Mouse (Mus musculus): ENCODE data around the gene Eme1.

DNA sequence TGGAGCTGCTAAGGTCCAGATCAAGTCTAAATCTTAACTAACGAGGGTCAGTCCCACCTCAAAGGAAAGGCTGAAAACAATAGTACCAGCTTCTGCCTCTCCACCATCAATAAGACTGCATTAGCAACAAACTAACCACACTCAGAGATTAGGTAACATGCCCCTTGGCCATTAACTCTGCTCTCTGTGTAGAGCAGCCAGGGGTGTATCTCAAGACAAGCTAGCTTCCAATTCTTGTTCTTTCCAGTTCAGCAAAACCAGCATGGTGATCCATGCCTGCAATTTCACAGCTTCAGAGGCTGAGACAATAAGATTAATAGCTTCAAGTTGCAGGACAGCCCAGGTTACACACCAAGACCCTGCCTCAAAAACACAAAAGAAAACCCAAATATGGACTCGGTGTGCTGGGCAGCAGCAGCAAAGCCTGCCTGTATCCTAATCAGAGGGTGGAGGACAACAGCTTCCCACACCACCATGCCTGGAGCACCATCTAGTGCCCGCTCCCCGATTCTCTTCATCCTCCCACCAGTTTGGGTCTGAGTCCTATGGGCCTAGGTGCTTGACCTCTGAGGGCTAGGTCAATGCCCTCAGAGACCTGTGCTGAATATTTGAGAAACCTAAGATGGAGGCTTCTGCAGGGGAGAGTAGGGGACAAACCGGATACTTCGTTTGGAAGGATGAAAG, 55.2 kb downstream of the Eme1 start:
- TF ChIP-seq CTCF (conservative IDR thresholded peaks at IDR 0.05 in 1 of 2, IDR thresholded peaks at IDR 0.05 in 1 of 2; ENCODE audit: low read depth in 2 of 2, low read length in 2 of 2): peak in 1 of 2 experiments; percentile 20; a peak in 1 of 4 replicates
- no peak for TF ChIP-seq POLR2AphosphoS2 (IDR thresholded peaks at IDR 0.05; ENCODE audit: low read depth, low read length)
- no peak for TF ChIP-seq EP300 (IDR thresholded peaks at IDR 0.05; ENCODE audit: low read length)
- TF ChIP-seq TCF12 (IDR thresholded peaks at IDR 0.05; ENCODE audit: low read depth, low read length): no peak
- TF ChIP-seq MAZ (IDR thresholded peaks at IDR 0.05; ENCODE audit: low read depth, low read length): no peak
- no peak for TF ChIP-seq CHD1 (IDR thresholded peaks at IDR 0.05; ENCODE audit: low read depth, low read length)
- no peak for TF ChIP-seq UBTF (IDR thresholded peaks at IDR 0.05; ENCODE audit: low read depth, low read length)
- TF ChIP-seq E2F4 (IDR thresholded peaks at IDR 0.05; ENCODE audit: insufficient replicate concordance, low read depth, low read length): no peak
- no peak for TF ChIP-seq POLR2A (IDR thresholded peaks at IDR 0.05; ENCODE audit: low read depth, low read length)
- no peak for TF ChIP-seq USF1 (IDR thresholded peaks at IDR 0.05; ENCODE audit: low read depth, low read length)
- no peak for TF ChIP-seq MYC (IDR thresholded peaks at IDR 0.05; ENCODE audit: low read depth, low read length)

Measured in CH12.LX (cell line).